Mouse (Mus musculus): ENCODE measurements around the gene Actn1.

- TF ChIP-seq CTCF (IDR thresholded peaks at IDR 0.05; ENCODE audit: low read depth) (no peak), EP300 (IDR thresholded peaks at IDR 0.05; ENCODE audit: low read depth) (no peak)
Observed at GRCm38 (mm10) chr12:80270924-80271323, 10.8 kb upstream of the Actn1 start.

All from liver, postnatal 0 days (tissue).